Mouse (Mus musculus) liver, embryonic 13.5 days (tissue): ENCODE measurements around the gene Abracl. TPM values are rescaled to one million over a fixed set of nuclear protein-coding genes. Genes with fewer than 3 reads are reported as not detected.

Source experiments
- ATAC-seq: fragments of 200-750 bp; cut with Nextera tagmentation; 2 replicates; pipeline ENCODE4 v1.8.0; 2017; ENCODE audit warnings: low read depth, mild to moderate bottlenecking, moderate number of reproducible peaks, moderate library complexity
- DNase-seq: peaks from one replicate; pipeline ENCODE4 v3.0.0; 2022
- H3K27ac ChIP-seq: fragments of 300-500 bp; sonication (generic); 2 replicates; pipeline ENCODE4 v1.5.1; 2015; ENCODE audit warnings: moderate library complexity, mild to moderate bottlenecking, inconsistent platforms
- H3K27me3 ChIP-seq: fragments of 300-500 bp; sonication (generic); 2 replicates; pipeline ENCODE4 v1.6.1; 2015; ENCODE audit warnings: mild to moderate bottlenecking, inconsistent platforms
- H3K36me3 ChIP-seq: fragments of 300-500 bp; sonication (generic); 2 replicates; pipeline ENCODE4 v1.6.1; 2015; ENCODE audit warnings: mild to moderate bottlenecking, inconsistent platforms
- H3K4me1 ChIP-seq: fragments of 300-500 bp; sonication (generic); replicated peaks from 2 replicates; pipeline ENCODE4 v1.6.1; 2015; ENCODE audit warnings: inconsistent platforms
- H3K4me2 ChIP-seq: fragments of 300-500 bp; sonication (generic); 2 replicates; pipeline ENCODE4 v1.6.1; 2015; ENCODE audit warnings: inconsistent platforms, mild to moderate bottlenecking, moderate library complexity
- H3K4me3 ChIP-seq: fragments of 300-500 bp; sonication (generic); replicated peaks from 2 replicates; pipeline ENCODE4 v1.5.1; 2015; ENCODE audit warnings: mild to moderate bottlenecking, inconsistent platforms
- H3K9ac ChIP-seq: fragments of 300-500 bp; sonication (generic); 2 replicates; pipeline ENCODE4 v1.6.1; 2015; ENCODE audit warnings: mild to moderate bottlenecking, inconsistent platforms
- H3K9me3 ChIP-seq: fragments of 300-500 bp; sonication (generic); replicated peaks from 2 replicates; pipeline ENCODE4 v1.6.1; 2016; ENCODE audit warnings: inconsistent platforms
- WGBS: fragments of 180-500 bp; shearing (Covaris S2); methylation state at CpG from one replicate; pipeline ENCODE4 v1.1.7; 2015; ENCODE audit not compliant: insufficient replicate concordance; 5-methylcytosine and 5-hydroxymethylcytosine counted together
- polyA plus RNA-seq: library from polyadenylated mRNA; unstranded; fragments of >200 nt; fragmentation: Nextera tagmentation; extraction: Ambion mirVana; gene quantifications from 2 replicates; pipeline ENCODE4 v1.2.1, GENCODE M21; 2015

Gene Abracl
- polyA plus RNA-seq = 73.0 and 85.8 TPM in 2 replicates

GRCm38 (mm10) chr10:18022741-18023347 is at the start of gene Abracl:
Gene Abracl, minus strand, starts transcription at chr10:18023288.
- Histone ChIP-seq H3K9me3 (no peaks in the 10 kb centered on the region), H3K4me2 (peak within 1 kb of the TSS; percentile 88)
- under 1% methylated on average over 37 of the region's 37 CpGs for WGBS

DNA sequence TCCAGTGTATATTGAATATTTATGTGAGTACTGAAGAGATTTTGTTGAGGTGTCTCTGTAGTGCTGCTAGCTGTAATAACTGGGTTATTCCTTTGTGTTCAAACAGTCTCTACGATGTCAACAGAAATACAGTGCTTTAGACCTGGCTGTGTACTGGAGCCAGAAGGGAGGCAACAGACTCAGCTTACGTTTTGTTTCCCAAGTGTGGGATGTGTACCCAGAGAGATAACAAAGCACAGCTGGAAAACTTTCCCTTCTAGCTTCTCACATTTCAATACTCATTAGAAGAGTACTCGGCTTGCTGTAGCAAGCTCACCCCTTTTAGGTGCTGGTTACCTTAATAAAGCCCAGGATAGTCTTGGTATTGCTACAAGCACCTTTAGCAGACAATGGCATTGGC is 49.8 kb upstream of the Abracl start:
- DNase-seq = no peak
- H3K9me3 ChIP-seq = no peaks in the 10 kb centered on the region
- peaks cover 42% of the 10 kb centered on the region for H3K4me1 ChIP-seq
- H3K9ac ChIP-seq = no peak overlapping the region
- H3K36me3 ChIP-seq = peaks cover 3% of the 10 kb centered on the region; the same call in 1 of the 2 replicates
- no peak overlapping the region for H3K4me2 ChIP-seq
- no peak overlapping the region for H3K27ac ChIP-seq
- no peaks in the 10 kb centered on the region for H3K27me3 ChIP-seq
- no peak overlapping the region for H3K4me3 ChIP-seq
- no peak for ATAC-seq
- WGBS = 57% methylated on average over 3 of the region's 3 CpGs

More at GRCm38 (mm10) chr10:18022741-18023347, at the start of gene Abracl:
- peaks cover 8% of the 10 kb centered on the region for H3K36me3 ChIP-seq
- DNase-seq (peak; percentile 64), ATAC-seq (peak; percentile 90)
- peak within 1 kb of the TSS; percentile 87 for H3K9ac ChIP-seq
- H3K27me3 ChIP-seq = no peaks in the 10 kb centered on the region
- peaks cover 18% of the 10 kb centered on the region for H3K4me1 ChIP-seq
- H3K4me3 ChIP-seq = peak within 1 kb of the TSS; percentile 77
- H3K27ac ChIP-seq = peak within 1 kb of the TSS; percentile 85

GRCm38 (mm10) chr10:18070616-18071015 is 47.5 kb upstream of the Abracl start:
- H3K4me2 ChIP-seq = no peak overlapping the region
- no peak overlapping the region for H3K27ac ChIP-seq
- peaks cover 58% of the 10 kb centered on the region for H3K4me1 ChIP-seq

GRCm38 (mm10) chr10:18070144-18070543 is 47.1 kb upstream of the Abracl start:
- H3K4me1 ChIP-seq = peaks cover 59% of the 10 kb centered on the region
- no peaks in the 10 kb centered on the region for H3K36me3 ChIP-seq
- H3K27me3 ChIP-seq = no peaks in the 10 kb centered on the region
- DNase-seq (no peak), ATAC-seq (no peak)
- 52% methylated on average over 3 of the region's 3 CpGs for WGBS
- H3K9me3 ChIP-seq = no peaks in the 10 kb centered on the region
- no peak overlapping the region for H3K27ac ChIP-seq
- H3K9ac ChIP-seq = no peak overlapping the region
- H3K4me3 ChIP-seq = no peak overlapping the region
- no peak overlapping the region for H3K4me2 ChIP-seq

More at GRCm38 (mm10) chr10:18070616-18071015, 47.5 kb upstream of the Abracl start:
- ATAC-seq = no peak
- H3K9me3 ChIP-seq = no peaks in the 10 kb centered on the region
- H3K36me3 ChIP-seq = no peaks in the 10 kb centered on the region
- WGBS = 16% methylated on average over 2 of the region's 2 CpGs
- no peak overlapping the region for H3K4me3 ChIP-seq
- DNase-seq = no peak
- H3K9ac ChIP-seq = no peak overlapping the region
- no peaks in the 10 kb centered on the region for H3K27me3 ChIP-seq

DNA sequence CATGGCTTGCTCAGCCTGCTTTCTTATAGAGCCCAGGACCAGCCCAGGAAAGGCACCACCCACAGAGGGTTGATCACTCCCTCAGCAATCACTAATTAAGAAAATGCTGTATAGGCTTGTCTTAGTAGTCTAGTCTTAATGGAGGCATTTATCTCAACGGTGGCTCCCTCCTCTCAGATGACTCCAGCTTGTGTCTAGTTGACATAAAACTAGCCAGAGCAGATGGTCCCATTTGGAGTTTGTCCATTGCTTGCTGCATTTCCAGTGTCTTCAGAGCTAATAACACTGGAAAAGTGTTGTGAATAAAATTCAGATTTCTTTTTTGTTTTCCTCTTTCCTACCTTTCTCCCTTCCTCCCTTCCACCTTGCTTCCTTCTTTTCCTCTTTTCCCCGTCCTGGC is 46.5 kb upstream of the Abracl start:
- WGBS = 60% methylated on average over 2 of the region's 2 CpGs
- no peak overlapping the region for H3K9ac ChIP-seq

GRCm38 (mm10) chr10:18068880-18069279 is 45.8 kb upstream of the Abracl start:
- peaks cover 61% of the 10 kb centered on the region for H3K4me1 ChIP-seq
- no peak for DNase-seq
- H3K9ac ChIP-seq = no peak overlapping the region
- WGBS = 47% methylated on average over 2 of the region's 2 CpGs
- no peak overlapping the region for H3K4me2 ChIP-seq
- no peaks in the 10 kb centered on the region for H3K27me3 ChIP-seq
- no peak overlapping the region for H3K4me3 ChIP-seq
- no peak overlapping the region for H3K27ac ChIP-seq
- ATAC-seq = no peak
- no peaks in the 10 kb centered on the region for H3K9me3 ChIP-seq
- no peaks in the 10 kb centered on the region for H3K36me3 ChIP-seq

More for the DNA sequence above, 46.5 kb upstream of the Abracl start:
- no peaks in the 10 kb centered on the region for H3K27me3 ChIP-seq
- no peak overlapping the region for H3K4me3 ChIP-seq
- no peaks in the 10 kb centered on the region for H3K36me3 ChIP-seq
- H3K9me3 ChIP-seq = no peaks in the 10 kb centered on the region
- H3K4me2 ChIP-seq = no peak overlapping the region
- DNase-seq = no peak
- H3K27ac ChIP-seq = 0 out of 2 replicates have a peak overlapping the region, but pooled peaks have one; percentile 20
- peaks cover 59% of the 10 kb centered on the region for H3K4me1 ChIP-seq
- ATAC-seq = no peak

- ATAC-seq = 0 out of 2 replicates have a peak, but pooled peaks have one; percentile 39
Observed at GRCm38 (mm10) chr10:18067761-18068446, 44.8 kb upstream of the Abracl start.

DNA sequence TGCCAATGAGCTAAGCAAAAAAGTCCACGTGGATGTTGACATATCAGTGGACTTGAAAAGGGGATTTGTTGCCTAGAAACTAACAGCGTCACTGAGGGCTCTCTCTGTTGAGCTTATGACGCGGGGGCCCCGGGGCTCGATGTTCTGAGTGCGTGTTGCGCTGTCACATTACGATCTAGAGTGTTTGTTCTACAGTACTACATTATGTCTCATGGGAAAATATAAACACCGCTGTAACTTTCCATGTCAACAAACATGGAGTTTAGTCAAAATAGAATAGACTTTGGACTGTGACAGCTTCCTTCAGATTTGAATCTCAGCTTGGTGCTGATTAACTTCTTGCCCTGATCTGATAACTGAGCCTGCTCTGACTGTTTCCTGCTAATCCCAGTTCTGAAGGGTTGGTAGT is 42.9 kb upstream of the Abracl start:
- no peak for DNase-seq
- WGBS = 86% methylated on average over 10 of the region's 10 CpGs
- H3K4me1 ChIP-seq = peaks cover 54% of the 10 kb centered on the region
- no peaks in the 10 kb centered on the region for H3K9me3 ChIP-seq
- no peaks in the 10 kb centered on the region for H3K36me3 ChIP-seq
- H3K9ac ChIP-seq = no peak overlapping the region
- no peak for ATAC-seq
- H3K4me2 ChIP-seq = no peak overlapping the region
- no peak overlapping the region for H3K27ac ChIP-seq
- H3K4me3 ChIP-seq = no peak overlapping the region
- no peaks in the 10 kb centered on the region for H3K27me3 ChIP-seq

More at GRCm38 (mm10) chr10:18067761-18068446, 44.8 kb upstream of the Abracl start:
- WGBS = 70% methylated on average over 10 of the region's 10 CpGs
- Histone ChIP-seq H3K27me3 (no peaks in the 10 kb centered on the region), H3K4me1 (peaks cover 53% of the 10 kb centered on the region), H3K36me3 (no peaks in the 10 kb centered on the region), H3K27ac (peak overlapping the region; percentile 55; the same call in 1 of the 2 replicates), H3K9ac (no peak overlapping the region), H3K4me3 (no peak overlapping the region), H3K4me2 (no peak overlapping the region), H3K9me3 (no peaks in the 10 kb centered on the region)
- no peak for DNase-seq

DNA sequence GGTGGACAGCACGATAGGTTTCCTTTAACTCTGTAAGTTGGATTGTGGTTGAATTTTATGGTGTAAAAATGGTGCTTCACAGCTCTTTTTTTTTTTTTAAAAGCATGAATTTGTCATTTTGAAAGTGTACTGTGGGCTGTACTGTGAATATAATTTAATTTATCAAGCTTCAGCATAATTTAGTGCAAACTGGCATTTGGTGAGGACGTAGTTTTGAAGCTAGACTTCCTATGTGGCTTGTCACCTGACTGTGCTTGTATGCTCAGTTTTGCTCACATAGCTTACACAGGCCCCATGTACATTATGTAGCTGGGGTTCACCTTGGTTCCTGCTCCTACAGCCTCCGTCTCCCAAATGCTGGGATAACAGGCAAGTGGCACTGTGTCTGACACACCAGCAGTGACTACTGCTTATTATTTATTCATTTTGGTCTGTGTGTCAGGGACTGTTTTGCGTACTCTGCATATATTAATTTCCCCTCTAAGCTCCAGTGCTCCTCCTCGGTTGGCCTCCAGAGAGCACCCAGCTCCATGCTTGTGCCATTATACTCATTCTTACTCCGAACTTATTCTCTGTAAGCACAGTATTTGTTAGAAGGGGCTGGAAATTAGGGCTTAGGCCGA is 41.6 kb upstream of the Abracl start:
- peaks cover 48% of the 10 kb centered on the region for H3K4me1 ChIP-seq
- no peak for DNase-seq
- WGBS = 74% methylated on average over 7 of the region's 7 CpGs
- ATAC-seq = no peak
- no peaks in the 10 kb centered on the region for H3K9me3 ChIP-seq
- H3K4me3 ChIP-seq = no peak overlapping the region
- H3K36me3 ChIP-seq = no peaks in the 10 kb centered on the region
- no peak overlapping the region for H3K9ac ChIP-seq
- H3K27me3 ChIP-seq = no peaks in the 10 kb centered on the region
- no peak overlapping the region for H3K4me2 ChIP-seq
- H3K27ac ChIP-seq = no peak overlapping the region

- no peak overlapping the region for H3K9ac ChIP-seq
- no peaks in the 10 kb centered on the region for H3K36me3 ChIP-seq
- ATAC-seq (no peak), DNase-seq (no peak)
- no peaks in the 10 kb centered on the region for H3K9me3 ChIP-seq
- no peaks in the 10 kb centered on the region for H3K27me3 ChIP-seq
- no peak overlapping the region for H3K27ac ChIP-seq
- WGBS = 85% methylated on average over 4 of the region's 4 CpGs
- no peak overlapping the region for H3K4me2 ChIP-seq
- peaks cover 49% of the 10 kb centered on the region for H3K4me1 ChIP-seq
- H3K4me3 ChIP-seq = no peak overlapping the region
Observed at GRCm38 (mm10) chr10:18061533-18061932, 38.4 kb upstream of the Abracl start.

GRCm38 (mm10) chr10:18060778-18061177 is 37.7 kb upstream of the Abracl start:
- ATAC-seq (no peak), DNase-seq (no peak)
- Histone ChIP-seq H3K36me3 (no peaks in the 10 kb centered on the region), H3K4me3 (no peak overlapping the region), H3K9me3 (no peaks in the 10 kb centered on the region), H3K27ac (no peak overlapping the region), H3K27me3 (no peaks in the 10 kb centered on the region), H3K4me1 (peaks cover 48% of the 10 kb centered on the region), H3K9ac (no peak overlapping the region), H3K4me2 (no peak overlapping the region)
- WGBS = 63% methylated on average over 2 of the region's 2 CpGs
